9 mouse cellular contexts compared by ENCODE assay signal in the genomic region with DNA sequence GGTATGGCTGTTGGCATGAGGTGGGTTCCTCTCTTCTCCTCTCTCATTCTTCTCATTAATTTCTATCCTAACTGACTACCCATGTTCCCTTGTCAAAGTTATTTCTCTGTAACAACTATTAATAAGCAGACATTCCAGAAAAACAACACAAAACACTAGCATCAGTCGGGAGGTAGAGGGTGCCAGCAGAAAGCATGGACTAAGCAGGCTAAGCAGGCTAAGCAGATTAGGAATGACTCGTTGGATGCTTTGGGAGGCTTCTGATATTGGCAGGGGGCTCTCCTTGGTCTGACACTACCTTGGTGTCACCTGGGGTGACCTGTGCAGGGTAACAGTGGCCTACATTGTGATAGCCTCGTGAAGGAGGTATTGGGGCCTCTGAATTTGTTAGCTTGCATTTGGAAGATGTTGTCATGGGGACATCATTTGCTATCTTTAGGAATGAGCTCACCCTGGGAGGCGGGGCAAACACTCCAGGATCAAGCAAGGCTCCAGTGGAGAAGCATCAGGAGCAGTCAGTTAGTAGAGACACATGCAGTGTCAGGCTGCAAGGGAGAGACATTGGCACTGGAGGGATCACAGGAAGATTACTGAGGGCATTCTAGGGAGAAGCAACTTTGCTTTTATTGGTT.
DNase-seq lines count a peak whose midpoint lies in the region; ATAC-seq and TF ChIP-seq lines count a peak whose summit lies in the region.
"Had no signal": no experiment of that assay in that cellular context is flagged by ENCODE, and none has a peak within 500 bp of the region (broad histone marks: within the 10 kb centered on the region; RNA-seq: fewer than 3 reads in every experiment).

No protein-coding gene starts in this region.

- 31% methylated on average over 4 of the region's 4 CpGs for WGBS in heart, embryonic 15.5 days
- 41% methylated on average over 4 of the region's 4 CpGs for WGBS in liver, embryonic 11.5 days
- WGBS in kidney, adult 2 months, result 77% methylated on average over 4 of the region's 4 CpGs

- TF ChIP-seq CTCF in brain, embryonic 14.5 days (IDR thresholded peaks at IDR 0.05; ENCODE audit: borderline replicate concordance, extremely low read depth, insufficient read depth, insufficient read length), result no peak
- no peak for TF ChIP-seq CTCF in left cerebral cortex, adult 2 months (IDR thresholded peaks at IDR 0.05)
- no peak for TF ChIP-seq CTCF in kidney, adult 2 months (conservative IDR thresholded peaks at IDR 0.05; ENCODE audit: insufficient read depth, insufficient read length, low read depth, low read length)

- H3K4me3 ChIP-seq in heart, embryonic 15.5 days, result no peak overlapping the region
- H3K4me3 ChIP-seq in left cerebral cortex, adult 2 months, result no peak overlapping the region
- H3K4me3 ChIP-seq in liver, embryonic 11.5 days (ENCODE audit: low read depth, low read length), result no peak overlapping the region
- no peak overlapping the region for H3K4me3 ChIP-seq in kidney, adult 2 months (ENCODE audit: insufficient read depth, low read depth, low read length)

- H3K9ac ChIP-seq in heart, embryonic 15.5 days, result no peak overlapping the region
- H3K9ac ChIP-seq in liver, embryonic 11.5 days (ENCODE audit: low read depth, low read length), result no peak overlapping the region

- TF ChIP-seq POLR2A in brain, embryonic 14.5 days (IDR thresholded peaks at IDR 0.05; ENCODE audit: borderline replicate concordance, extremely low read depth, insufficient read depth, insufficient read length, poor library complexity, severe bottlenecking), result no peak
- TF ChIP-seq POLR2A in kidney, adult 2 months (IDR thresholded peaks at IDR 0.05; ENCODE audit: low read depth, low read length), result no peak

- H3K9me3 ChIP-seq in heart, embryonic 15.5 days (replicated peaks), result no peaks in the 10 kb centered on the region
- no peaks in the 10 kb centered on the region for H3K9me3 ChIP-seq in liver, embryonic 11.5 days (ENCODE audit: control insufficient read depth, low read length)

- no peaks in the 10 kb centered on the region for H3K4me1 ChIP-seq in heart, embryonic 15.5 days (replicated peaks)
- no peaks in the 10 kb centered on the region for H3K4me1 ChIP-seq in liver, embryonic 11.5 days (replicated peaks; ENCODE audit: control insufficient read depth, insufficient read depth, low read length)
- H3K4me1 ChIP-seq in kidney, adult 2 months (ENCODE audit: control insufficient read depth, insufficient read depth, low read length), result no peaks in the 10 kb centered on the region

- H3K27ac ChIP-seq in heart, embryonic 15.5 days, result no peak overlapping the region
- H3K27ac ChIP-seq in left cerebral cortex, adult 2 months, result peak overlapping the region; percentile 64
- H3K27ac ChIP-seq in liver, embryonic 11.5 days (ENCODE audit: low read depth, low read length), result no peak overlapping the region
- H3K27ac ChIP-seq in kidney, adult 2 months (ENCODE audit: insufficient read depth, low read depth, low read length), result no peak overlapping the region
- H3K27ac ChIP-seq: macrophage had no signal

- H3K36me3 ChIP-seq in heart, embryonic 15.5 days, result no peaks in the 10 kb centered on the region
- no peaks in the 10 kb centered on the region for H3K36me3 ChIP-seq in liver, embryonic 11.5 days (ENCODE audit: control insufficient read depth, insufficient read depth, low read length)
- no peaks in the 10 kb centered on the region for H3K36me3 ChIP-seq in kidney, adult 2 months (ENCODE audit: control insufficient read depth, insufficient read depth, low read length)

- H3K4me2 ChIP-seq in heart, embryonic 15.5 days, result no peak overlapping the region
- no peak overlapping the region for H3K4me2 ChIP-seq in liver, embryonic 11.5 days

- ATAC-seq in heart, embryonic 15.5 days (replicated peaks; ENCODE audit: insufficient number of reproducible peaks, insufficient read depth, low FRiP score, low read depth), result peak; percentile 64; the same call in 1 of the 2 replicates
- ATAC-seq in liver, embryonic 11.5 days (replicated peaks; ENCODE audit: low FRiP score), result no peak

- intact Hi-C loops in left cerebral cortex, adult 2 months (cut with DNase I), result no loop called here

- DNase-seq in 3T3-L1 (ENCODE audit: low read depth, low spot score), result peak; percentile 21
- DNase-seq in brain, embryonic 14.5 days (ENCODE audit: low read depth), result peak; percentile 7
- peak; percentile 36 to 46 for DNase-seq in left cerebral cortex, adult 2 months (ENCODE audit: extremely low spot score in 1 of 2, low spot score in 2 of 2)
- DNase-seq in right cerebral cortex, adult 2 months (ENCODE audit: low spot score in 2 of 2), result peak; percentile 51 to 63
- no peak for DNase-seq in liver, embryonic 11.5 days (ENCODE audit: low spot score)
- DNase-seq in thymus, postnatal 10 days (ENCODE audit: low spot score in 2 of 2), result no peak
- DNase-seq in kidney, adult 2 months, result no peak

- H3K27me3 ChIP-seq in heart, embryonic 15.5 days, result no peaks in the 10 kb centered on the region
- H3K27me3 ChIP-seq in liver, embryonic 11.5 days (replicated peaks; ENCODE audit: control insufficient read depth, insufficient read depth, low read length), result no peaks in the 10 kb centered on the region
- H3K27me3 ChIP-seq in kidney, adult 2 months (replicated peaks; ENCODE audit: control insufficient read depth, insufficient read depth, low read length), result no peaks in the 10 kb centered on the region

Comparison
In these comparisons a context has a peak if more than half of its experiments do, and no peak if none do; other contexts are left out.
1. DNase-seq: peak in 3T3-L1 (single experiment), brain, embryonic 14.5 days (single experiment), left cerebral cortex, adult 2 months (2 of 2) and right cerebral cortex, adult 2 months (2 of 2); none in liver, embryonic 11.5 days (single experiment), thymus, postnatal 10 days (0 of 2) and kidney, adult 2 months (single experiment).